ENCODE assay signal across 27 mouse cellular contexts in the genomic region with DNA sequence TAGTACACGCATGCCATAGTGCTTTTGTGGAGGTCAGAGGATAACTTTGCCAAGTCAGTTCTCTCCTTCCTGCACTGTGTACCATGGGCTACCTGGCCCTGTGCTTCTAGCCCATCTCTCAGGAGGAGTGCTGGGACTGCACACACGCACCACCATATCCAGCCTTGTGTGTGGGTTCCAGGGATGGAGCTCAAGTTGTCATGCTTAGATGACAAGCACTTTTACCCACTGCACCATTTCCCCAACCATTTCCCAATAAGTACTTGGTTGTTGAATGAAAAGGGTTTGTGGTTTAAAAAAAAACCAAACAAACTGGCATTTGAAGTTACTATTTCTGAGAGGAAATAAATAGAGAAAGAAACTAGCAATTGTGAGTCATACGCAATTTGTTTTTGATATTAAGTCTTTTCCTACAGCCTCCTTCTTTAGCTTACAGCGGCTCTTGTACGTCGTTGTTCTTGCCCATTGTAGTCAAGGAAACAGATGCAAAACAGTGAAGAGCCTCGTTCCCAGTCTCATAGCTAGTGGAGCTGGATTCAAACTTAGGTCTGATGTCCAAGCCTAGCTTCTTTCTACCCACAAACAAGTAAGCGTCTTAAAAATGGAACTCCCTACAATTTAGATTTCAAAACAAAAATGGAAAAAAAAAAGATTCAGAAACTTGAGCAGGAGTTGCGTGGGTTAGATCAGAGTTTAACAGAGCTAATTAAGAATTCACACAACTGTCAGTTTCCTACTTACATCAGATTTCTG. TPM values are rescaled to one million over a fixed set of nuclear protein-coding genes. Genes with fewer than 3 reads are reported as not detected.
DNase-seq lines count a peak whose midpoint lies in the region; ATAC-seq and TF ChIP-seq lines count a peak whose summit lies in the region.
"Had no signal": no experiment of that assay in that cellular context is flagged by ENCODE, and none has a peak within 500 bp of the region (broad histone marks: within the 10 kb centered on the region; RNA-seq: fewer than 3 reads in every experiment).

No protein-coding gene starts in this region.

- no peak overlapping the region for H3K4me3 ChIP-seq in gastrocnemius, adult 2 months
- H3K4me3 ChIP-seq in midbrain, embryonic 11.5 days (ENCODE audit: low read depth, low read length) = no peak overlapping the region
- H3K4me3 ChIP-seq in midbrain, embryonic 10.5 days = no peak overlapping the region
- H3K4me3 ChIP-seq: embryonic facial prominence, embryonic 12.5 days; erythroblast, embryonic 14.5 days; forebrain, embryonic 13.5 days; heart, adult 2 months; hindbrain, embryonic 12.5 days; kidney, embryonic 15.5 days; limb, embryonic 10.5 days; liver, embryonic 15.5 days had no signal

- H3K27ac ChIP-seq in gastrocnemius, adult 2 months = peak overlapping the region; percentile 62
- no peak overlapping the region for H3K27ac ChIP-seq in midbrain, embryonic 11.5 days (ENCODE audit: low read depth, low read length)
- H3K27ac ChIP-seq in midbrain, embryonic 10.5 days (replicated peaks) = no peak overlapping the region
- H3K27ac ChIP-seq: embryonic facial prominence, embryonic 12.5 days; forebrain, embryonic 13.5 days; heart, adult 2 months; hindbrain, embryonic 12.5 days; kidney, embryonic 15.5 days; limb, embryonic 10.5 days; liver, embryonic 15.5 days; macrophage had no signal

- ATAC-seq in midbrain, embryonic 11.5 days (ENCODE audit: low FRiP score) = peak; percentile 40; the same call in 1 of the 2 replicates
- ATAC-seq: activated CD4-positive, CD25-positive, alpha-beta regulatory T cell, adult 4 months; forebrain, embryonic 13.5 days; intestine, postnatal 0 days had no signal

- 0 out of 2 replicates have a peak, but pooled peaks cover 5% of the 10 kb centered on the region for H3K4me1 ChIP-seq in midbrain, embryonic 11.5 days (ENCODE audit: control insufficient read depth, insufficient read depth, low read length)
- peaks cover 20% of the 10 kb centered on the region for H3K4me1 ChIP-seq in midbrain, embryonic 10.5 days
- H3K4me1 ChIP-seq: limb, embryonic 10.5 days; liver, embryonic 15.5 days had no signal

- no peaks in the 10 kb centered on the region for H3K27me3 ChIP-seq in midbrain, embryonic 11.5 days (ENCODE audit: control insufficient read depth, insufficient read depth, low read length)
- H3K27me3 ChIP-seq in midbrain, embryonic 10.5 days (ENCODE audit: low read depth, poor library complexity, severe bottlenecking) = no peaks in the 10 kb centered on the region
- H3K27me3 ChIP-seq: embryonic facial prominence, embryonic 12.5 days; forebrain, embryonic 13.5 days; hindbrain, embryonic 12.5 days; kidney, embryonic 15.5 days; liver, embryonic 15.5 days had no signal

- intact Hi-C loops in gastrocnemius, adult 2 months (cut with DNase I) = no loop called here

- H3K9me3 ChIP-seq in midbrain, embryonic 11.5 days (ENCODE audit: control insufficient read depth, low read length) = no peaks in the 10 kb centered on the region
- H3K9me3 ChIP-seq in midbrain, embryonic 10.5 days (replicated peaks) = no peaks in the 10 kb centered on the region
- H3K9me3 ChIP-seq: embryonic facial prominence, embryonic 12.5 days; forebrain, embryonic 13.5 days; hindbrain, embryonic 12.5 days; kidney, embryonic 15.5 days; limb, embryonic 10.5 days; liver, embryonic 15.5 days had no signal

- H3K9ac ChIP-seq in midbrain, embryonic 11.5 days (ENCODE audit: low read length) = no peak overlapping the region
- H3K9ac ChIP-seq: embryonic facial prominence, embryonic 12.5 days; forebrain, embryonic 13.5 days; hindbrain, embryonic 12.5 days; kidney, embryonic 15.5 days; liver, embryonic 15.5 days had no signal

- H3K4me2 ChIP-seq in midbrain, embryonic 11.5 days = no peak overlapping the region
- H3K4me2 ChIP-seq: embryonic facial prominence, embryonic 12.5 days; forebrain, embryonic 13.5 days; hindbrain, embryonic 12.5 days; kidney, embryonic 15.5 days; liver, embryonic 15.5 days had no signal

- no peaks in the 10 kb centered on the region for H3K36me3 ChIP-seq in midbrain, embryonic 11.5 days (ENCODE audit: control insufficient read depth, insufficient read depth, low read length)
- no peaks in the 10 kb centered on the region for H3K36me3 ChIP-seq in midbrain, embryonic 10.5 days
- H3K36me3 ChIP-seq: embryonic facial prominence, embryonic 12.5 days; hindbrain, embryonic 12.5 days; kidney, embryonic 15.5 days; limb, embryonic 10.5 days; liver, embryonic 15.5 days had no signal

- DNase-seq in gastrocnemius, adult 2 months = no peak
- no peak for DNase-seq in gastrocnemius, postnatal 10 days
- no peak for DNase-seq in midbrain, embryonic 11.5 days (ENCODE audit: low spot score, missing footprints)
- no peak for DNase-seq in midbrain, embryonic 10.5 days (ENCODE audit: low spot score)
- DNase-seq in MN1 (ENCODE audit: low spot score) = peak; percentile 10
- peak; percentile 25 for DNase-seq in naive thymus-derived CD4-positive, alpha-beta T cell, adult 2 months (ENCODE audit: low read depth)
- no peak for DNase-seq in urinary bladder, adult 18-20 months (ENCODE audit: low spot score in 2 of 2)
- DNase-seq in B cell, adult 2 months = no peak
- DNase-seq: adrenal gland, adult 8-10 months; cerebellum, adult 18-20 months; cerebellum, postnatal 14 days; heart, adult 2 months; kidney, postnatal 36 days; liver; midbrain, embryonic 14.5 days; spleen, adult 18-20 months; thymus, postnatal 14 days had no signal

- no peak for TF ChIP-seq CTCF in gastrocnemius, adult 2 months (IDR thresholded peaks at IDR 0.05)

- 63% methylated on average over 9 of the region's 9 CpGs for WGBS in midbrain, embryonic 11.5 days
- 74% methylated on average over 9 of the region's 9 CpGs for WGBS in midbrain, embryonic 10.5 days

RNA-seq across cellular contexts. Expression of a gene that starts 38.3 kb away (rescaled TPM):
- total RNA-seq in gastrocnemius, adult 2 months (2021) = 10 to 100 TPM; 52.8 to 59.4 TPM
- total RNA-seq in gastrocnemius, postnatal 10 days (2021) = 100 to 1,000 TPM; 104 to 111 TPM
- polyA plus RNA-seq in midbrain, embryonic 11.5 days (2014; fragmentation: Nextera tagmentation; extraction: Ambion mirVana) = 72.1 TPM in 2 replicates
- 33.3 and 53.5 TPM in 2 replicates for polyA plus RNA-seq in midbrain, embryonic 10.5 days (2016; fragmentation: Nextera tagmentation; extraction: Ambion mirVana)
- polyA plus RNA-seq: erythroblast, embryonic 14.5 days; macrophage had no signal

Comparison
In these comparisons a context has a peak if more than half of its experiments do, and no peak if none do; other contexts are left out.
1. DNase-seq: peak in MN1 (single experiment) and naive thymus-derived CD4-positive, alpha-beta T cell, adult 2 months (single experiment); none in gastrocnemius, adult 2 months (single experiment), gastrocnemius, postnatal 10 days (single experiment), midbrain, embryonic 11.5 days (single experiment), midbrain, embryonic 10.5 days (single experiment), urinary bladder, adult 18-20 months (0 of 2) and B cell, adult 2 months (0 of 2).